Mouse (Mus musculus): ENCODE data around the gene Cnnm1. TPM values are rescaled to one million over a fixed set of nuclear protein-coding genes. Genes with fewer than 3 reads are reported as not detected.

Gene Cnnm1
- not detected for polyA plus RNA-seq (2014; fragmentation: Illumina TruSeq; extraction: RNeasy Lipid Tissue Mini Kit (QIAGEN cat#74804); ENCODE audit: low read depth, low replicate concordance)

GRCm38 (mm10) chr19:43440112-43440737, at the start of gene Cnnm1:
Gene Cnnm1, plus strand, starts transcription at chr19:43440436.

DNA sequence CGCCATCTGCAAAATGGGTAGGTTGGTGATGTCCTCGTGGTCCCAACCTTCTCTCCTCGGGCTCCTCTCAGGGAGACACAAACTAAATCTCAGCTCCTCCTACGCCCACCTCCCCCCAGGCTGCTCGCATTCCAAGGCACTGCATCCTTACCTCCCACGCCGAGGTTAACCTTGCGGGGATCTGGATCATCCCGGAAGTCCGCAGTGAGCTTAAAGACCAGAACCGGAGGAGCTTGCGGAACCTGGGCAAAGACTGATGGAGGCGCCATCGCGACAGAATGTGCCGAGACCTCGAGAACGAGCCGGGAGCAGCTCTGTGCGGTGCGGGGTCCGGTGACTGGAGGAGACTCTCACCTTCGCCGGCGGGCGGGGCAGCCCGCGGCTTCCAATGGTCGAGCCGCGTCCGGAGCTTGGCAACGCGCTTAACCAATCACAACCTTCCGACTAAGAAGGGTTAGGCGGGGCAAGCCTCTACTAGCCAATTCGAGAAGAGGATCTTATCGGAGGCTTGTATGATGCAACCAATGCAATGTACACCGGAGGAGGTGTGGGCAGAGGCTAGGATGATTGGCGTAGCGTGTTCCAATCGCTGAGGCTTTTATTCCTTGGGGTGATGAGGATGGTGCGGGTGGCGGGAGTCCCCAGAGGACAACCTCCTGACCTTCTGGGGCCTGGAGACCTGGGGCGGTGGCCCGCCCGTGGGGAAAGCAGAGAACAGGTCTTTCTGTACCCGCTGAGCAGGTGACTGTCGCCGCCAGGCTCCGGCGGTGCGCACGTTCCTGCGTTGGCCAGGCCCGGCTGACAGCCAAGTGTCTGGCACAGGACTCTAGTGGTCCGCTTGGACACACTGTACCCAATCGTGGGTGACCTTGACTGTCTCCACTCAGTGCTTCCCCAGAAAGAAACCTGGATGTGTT, 84.2 kb downstream of the Cnnm1 start, which contains the start of gene Got1:
Got1 (minus strand) TSS at position 419 of the 917 bp plus-strand sequence.

Other genes starting within 250 kb of the Cnnm1 start
- gene Hpse2, start 52.1 kb upstream of the Cnnm1 start, polyA plus RNA-seq (2014; fragmentation: Illumina TruSeq; extraction: RNeasy Lipid Tissue Mini Kit (QIAGEN cat#74804); ENCODE audit: low read depth, low replicate concordance) = not detected
- gene Got1, start 84.2 kb downstream of the Cnnm1 start, polyA plus RNA-seq (2014; fragmentation: Illumina TruSeq; extraction: RNeasy Lipid Tissue Mini Kit (QIAGEN cat#74804); ENCODE audit: low read depth, low replicate concordance) = 24.2 TPM
- gene Nkx2-3, start 171.9 kb downstream of the Cnnm1 start, polyA plus RNA-seq (2014; fragmentation: Illumina TruSeq; extraction: RNeasy Lipid Tissue Mini Kit (QIAGEN cat#74804); ENCODE audit: low read depth, low replicate concordance) = not detected
- gene Slc25a28, start 234.4 kb downstream of the Cnnm1 start, polyA plus RNA-seq (2014; fragmentation: Illumina TruSeq; extraction: RNeasy Lipid Tissue Mini Kit (QIAGEN cat#74804); ENCODE audit: low read depth, low replicate concordance) = 3.7 TPM
- gene Entpd7, start 249.2 kb downstream of the Cnnm1 start, polyA plus RNA-seq (2014; fragmentation: Illumina TruSeq; extraction: RNeasy Lipid Tissue Mini Kit (QIAGEN cat#74804); ENCODE audit: low read depth, low replicate concordance) = 5.2 TPM